Mouse (Mus musculus) kidney, postnatal 36 days (tissue): ENCODE data around the gene Myd88.
A peak's percentile ranks its signal among the peaks of the same experiment; 100 is the strongest.
"Not testable (repeated sequence)": the region's sequence is repeated elsewhere in the genome, so short reads cannot be mapped to it uniquely, and the experiment has no call there.

Source experiments
- DNase-seq, 2 experiments: peaks; one replicate each; pipeline ENCODE4 v3.0.0; 2021 to 2022; ENCODE audit warnings: mixed read lengths in 2 of 2

Myd88 gene

DNA sequence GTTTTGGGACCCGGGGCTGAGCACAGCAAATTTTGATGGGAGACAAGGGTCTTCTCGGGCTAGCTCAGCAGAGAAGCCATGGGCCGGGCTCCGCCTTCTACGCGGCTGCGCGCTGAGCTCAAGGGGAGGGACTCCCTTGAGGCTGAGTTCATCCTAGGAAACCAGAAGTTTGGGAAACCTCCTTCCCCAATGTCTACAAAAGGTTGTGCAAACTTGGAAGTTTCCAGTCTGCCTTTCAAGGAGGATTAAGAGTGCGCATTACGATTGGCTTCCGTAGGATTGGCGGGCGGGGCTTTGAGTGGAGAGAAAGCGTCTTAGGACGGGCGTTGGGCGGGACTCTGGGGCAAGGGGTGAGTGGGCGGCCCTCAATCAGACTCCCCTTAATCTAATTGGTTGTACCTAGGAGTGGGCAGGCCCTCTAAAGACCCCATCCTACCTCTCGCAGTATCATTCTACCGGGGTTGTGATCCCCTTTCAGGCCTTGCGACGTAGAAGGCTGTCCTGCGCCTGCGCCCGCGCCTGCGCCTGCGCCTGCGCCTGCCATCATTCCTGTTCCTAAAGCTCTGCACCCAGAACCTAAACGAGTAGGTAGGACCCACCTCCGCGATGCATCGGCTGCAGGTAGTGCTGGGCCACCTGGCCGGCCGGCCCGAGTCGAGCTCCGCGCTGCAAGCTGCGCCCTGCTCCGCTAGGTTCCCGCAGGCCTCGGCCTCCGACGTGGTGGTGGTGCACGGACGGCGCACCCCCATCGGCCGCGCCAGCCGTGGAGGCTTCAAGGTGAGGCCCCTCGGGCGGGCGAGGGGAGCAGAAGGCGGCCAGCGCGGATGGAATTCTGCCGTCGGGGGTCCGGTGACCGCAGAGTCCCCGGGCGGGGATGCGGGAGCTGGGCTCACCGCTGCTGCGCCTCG is at the start of gene Myd88:
TSS of gene Myd88 (minus strand) at position 503 of the 908 bp plus-strand sequence.
- peak; percentile 97 to 99 for DNase-seq

DNA sequence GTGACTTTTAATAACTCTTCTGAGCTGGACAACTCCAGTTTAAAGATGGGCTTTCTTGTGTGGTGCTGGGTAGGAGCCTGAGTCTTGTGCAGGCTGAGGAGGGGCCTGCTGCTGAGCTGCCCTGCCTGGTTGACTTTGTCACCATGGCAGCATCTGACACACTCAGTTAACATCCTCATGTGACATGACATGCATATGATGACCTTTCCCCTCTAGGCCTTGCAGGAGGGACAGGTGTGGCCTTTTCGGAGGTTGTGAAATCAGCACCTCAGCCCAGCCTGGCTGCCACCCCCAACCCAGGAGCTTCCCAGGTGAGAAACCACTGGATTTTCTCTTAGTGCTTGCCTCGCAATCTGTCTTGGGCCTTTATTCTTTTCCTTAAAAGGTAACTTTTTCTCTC is 49.0 kb upstream of the Myd88 start:
- no peak for DNase-seq

DNA sequence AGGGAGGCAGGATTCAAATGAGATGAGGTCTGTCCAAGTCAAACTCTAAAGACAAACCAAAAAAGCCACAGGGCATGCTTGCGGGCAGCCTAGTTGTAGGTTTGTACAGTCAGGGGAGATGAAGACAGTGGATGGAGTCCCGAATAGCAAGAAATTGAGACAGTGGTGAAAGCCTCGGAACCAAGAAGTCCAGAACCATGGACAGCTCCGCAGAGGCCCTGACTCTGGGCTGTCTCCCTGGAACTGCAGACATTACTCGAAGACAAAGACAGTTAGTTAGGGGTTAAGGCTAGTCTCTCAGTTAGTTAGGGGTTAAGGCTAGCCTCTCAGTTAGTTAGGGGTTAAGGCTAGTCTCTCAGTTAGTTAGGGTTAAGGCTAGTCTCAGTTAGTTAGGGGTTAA is 47.7 kb upstream of the Myd88 start:
- peak in 1 of 2 experiments; percentile 62 for DNase-seq

DNA sequence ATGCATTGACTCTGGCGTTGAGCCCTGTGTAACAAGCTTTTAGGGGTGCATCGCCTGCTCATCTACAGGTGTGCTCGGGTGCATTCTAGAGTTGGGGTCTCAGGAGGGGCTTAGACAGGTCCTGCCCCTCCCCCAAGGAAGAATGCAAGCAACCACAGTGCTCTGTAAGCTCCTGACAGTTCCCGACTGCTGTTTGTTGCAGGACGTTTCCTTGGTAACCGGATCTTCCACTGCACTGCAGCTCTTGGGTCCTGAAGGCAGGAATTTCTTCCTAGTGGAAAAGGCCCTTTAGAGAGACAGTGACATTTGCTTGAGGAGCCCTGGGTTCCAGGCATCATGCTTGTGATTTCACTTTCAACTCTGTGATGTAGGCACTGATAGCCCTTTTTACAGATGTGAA is 41.4 kb upstream of the Myd88 start:
- DNase-seq = no peak

DNA sequence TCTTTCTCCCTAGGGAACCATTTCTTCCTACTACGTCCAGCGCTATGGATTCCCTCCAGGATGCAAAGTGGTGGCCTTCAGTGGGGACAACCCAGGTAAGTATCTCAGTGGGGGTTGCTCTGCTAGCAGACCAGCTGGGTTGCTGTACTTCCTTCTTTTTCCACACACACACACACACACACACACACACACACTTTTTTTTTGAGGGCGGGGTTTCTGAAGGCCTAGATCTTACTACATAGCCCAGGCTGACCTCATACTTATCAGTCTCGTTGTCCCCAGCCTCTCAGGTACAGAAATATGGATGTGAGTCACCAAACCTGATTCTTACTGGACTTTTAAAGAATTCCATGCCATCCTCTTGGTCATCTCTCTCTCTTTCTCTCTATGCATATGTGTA is 37.0 kb upstream of the Myd88 start:
- no peak for DNase-seq

DNA sequence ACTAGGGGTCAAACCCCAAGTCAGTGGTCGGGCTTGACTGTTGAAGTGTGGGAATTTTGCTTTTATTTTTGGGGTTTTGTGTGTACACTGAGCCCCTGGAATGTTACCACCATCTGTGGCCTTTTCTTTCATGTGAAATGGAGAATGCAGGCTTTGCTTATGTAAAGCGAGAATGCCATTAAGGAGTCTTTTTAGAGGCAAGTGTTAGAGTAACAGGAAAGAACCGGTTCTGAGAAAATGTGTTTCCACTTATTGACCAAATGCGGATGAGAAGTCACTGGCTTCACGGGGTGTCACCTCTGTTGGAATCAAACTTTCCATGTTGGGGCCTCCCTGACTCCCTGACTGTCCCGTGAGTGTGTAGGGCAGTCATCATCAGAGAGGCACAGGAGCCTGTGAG is 34.3 kb upstream of the Myd88 start:
- DNase-seq = no peak

DNA sequence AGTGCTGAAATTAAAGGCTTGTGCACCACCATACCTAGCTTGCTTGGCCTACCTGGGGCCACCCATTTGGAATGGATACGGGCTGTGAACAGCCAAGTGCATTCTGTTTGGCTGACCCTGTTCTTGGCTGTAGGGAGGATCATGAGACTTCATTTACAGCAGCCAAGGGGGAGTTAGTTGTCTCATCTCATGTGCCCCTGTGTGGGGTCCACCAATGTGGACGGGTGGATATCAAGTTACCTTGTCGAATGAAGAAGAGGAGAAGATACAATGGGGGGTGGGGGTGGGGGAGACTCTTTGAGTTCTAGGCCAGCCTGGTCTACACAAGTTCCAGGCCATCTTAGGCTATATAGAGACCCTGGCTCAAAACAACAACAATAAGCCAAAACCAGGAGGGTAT is 33.8 kb upstream of the Myd88 start:
- DNase-seq = no peak

DNA sequence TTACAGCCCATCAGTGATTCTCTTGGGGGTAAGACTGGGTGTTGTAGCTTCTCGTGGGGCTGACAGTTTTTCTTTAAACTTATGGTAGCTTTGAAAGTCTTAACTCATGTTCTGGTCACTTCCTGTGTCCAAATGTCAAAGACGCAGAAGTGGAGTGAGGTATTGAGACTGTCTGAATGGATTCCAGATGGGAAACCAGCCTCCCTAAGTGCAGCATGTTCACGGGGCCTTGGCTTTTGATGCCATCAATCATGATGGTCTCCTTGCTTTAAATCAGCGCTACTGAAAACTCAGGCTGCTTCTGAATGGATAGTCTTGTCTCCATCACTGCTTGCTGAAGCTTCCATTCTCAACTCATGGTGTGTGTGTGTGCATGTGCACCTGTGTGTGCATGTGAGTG is 30.0 kb upstream of the Myd88 start:
- DNase-seq = no peak

DNA sequence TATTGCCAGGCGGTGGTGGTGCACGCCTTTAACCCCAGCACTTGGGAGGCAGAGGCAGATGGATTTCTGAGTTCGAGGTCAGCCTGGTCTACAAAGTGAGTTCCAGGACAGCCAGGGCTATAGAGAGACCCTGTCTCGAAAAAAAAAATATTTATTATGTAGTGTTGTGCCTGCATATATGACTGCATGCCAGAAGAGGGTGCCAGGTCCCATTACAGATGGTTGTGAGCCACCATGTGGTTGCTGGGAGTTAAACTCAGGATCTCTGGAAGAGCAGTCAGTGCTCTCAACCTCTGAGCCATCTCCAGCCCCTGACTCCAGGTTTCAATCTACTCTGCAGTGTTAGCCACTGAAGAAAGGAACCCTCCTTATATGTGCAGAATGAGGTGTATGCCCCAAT is 29.6 kb upstream of the Myd88 start:
- not testable (repeated sequence) for DNase-seq

DNA sequence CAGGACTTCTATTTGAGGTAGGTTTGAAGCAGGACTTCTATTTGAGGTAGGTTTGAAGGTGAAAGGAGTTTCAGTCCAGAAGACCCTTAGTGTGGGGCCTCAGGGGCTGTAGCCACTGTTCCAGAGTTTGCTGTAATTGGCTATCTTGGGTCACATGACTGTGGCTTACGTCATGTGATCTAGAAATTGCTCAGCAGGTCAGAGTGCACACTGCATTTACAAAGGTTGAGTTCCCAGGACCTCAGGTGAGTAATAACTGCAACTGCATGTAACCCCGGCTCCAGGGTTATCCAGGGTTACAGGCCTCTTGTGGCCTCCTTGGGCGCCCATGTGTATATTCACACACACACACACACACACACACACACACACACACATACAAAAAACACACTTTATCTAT is 27.2 kb upstream of the Myd88 start:
- peak; percentile 55 to 58 for DNase-seq

DNA sequence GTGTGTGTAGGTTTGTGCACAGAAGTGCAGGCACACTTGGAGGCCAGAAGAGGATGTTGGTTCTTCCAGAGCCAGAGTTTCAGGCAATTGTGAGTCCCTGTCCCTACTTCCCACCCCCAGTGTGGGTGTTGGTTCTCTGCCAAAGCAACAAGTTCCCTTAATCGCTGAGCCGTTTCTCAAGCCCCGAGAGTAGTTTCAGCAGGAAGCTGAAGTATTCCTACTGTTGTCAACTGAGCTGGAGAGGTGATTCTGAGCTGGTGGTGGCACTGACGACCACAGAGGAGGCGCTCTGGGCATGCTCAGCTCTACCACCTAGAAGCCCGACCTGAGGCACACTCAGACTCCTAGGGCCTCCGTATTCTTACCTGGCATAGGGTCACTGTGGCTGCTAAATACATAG is 24.1 kb upstream of the Myd88 start, which contains the start of gene Slc22a14:
TSS of gene Slc22a14 (minus strand) at position 270 of the 400 bp plus-strand sequence.
- DNase-seq = peak in 1 of 2 experiments; percentile 44

DNA sequence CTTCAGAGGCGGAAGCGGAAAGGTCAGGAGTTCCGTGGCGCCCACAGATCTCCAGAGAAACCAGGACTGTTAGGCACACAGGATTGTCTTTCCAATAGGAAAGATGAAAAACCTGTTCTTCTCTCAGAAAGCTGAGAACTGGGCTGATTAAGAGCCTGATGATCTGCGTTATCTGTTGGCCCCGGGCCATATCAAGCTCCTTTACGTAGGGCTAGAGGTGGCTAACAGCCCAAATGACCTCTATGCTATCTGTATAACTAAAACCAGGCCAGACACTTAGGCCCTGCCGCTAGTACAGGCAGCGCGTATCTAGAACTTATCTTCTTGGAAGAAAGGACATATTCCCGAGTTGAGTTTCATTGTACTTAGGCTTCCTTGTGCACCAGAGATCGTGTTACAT is 22.0 kb upstream of the Myd88 start:
- DNase-seq = no peak

DNA sequence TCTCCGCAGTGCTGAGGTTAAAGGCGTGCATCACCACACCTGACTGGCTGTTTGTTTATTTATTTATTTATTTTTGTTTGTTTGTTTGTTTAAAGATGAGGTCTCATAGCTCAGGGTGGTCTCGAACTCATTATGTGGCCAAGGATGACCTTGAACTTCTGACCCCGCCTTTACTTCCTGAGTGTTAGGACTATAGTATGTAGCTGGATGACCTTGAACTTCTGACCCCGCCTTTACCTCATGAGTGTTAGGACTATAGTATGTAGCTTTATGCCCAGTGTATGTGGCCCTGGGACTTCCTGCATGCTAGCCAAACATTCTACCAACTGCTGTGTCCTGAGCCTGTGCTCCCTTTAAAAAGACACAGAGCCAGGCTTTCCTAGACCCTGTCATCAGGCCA is 20.2 kb upstream of the Myd88 start:
- no peak for DNase-seq

DNA sequence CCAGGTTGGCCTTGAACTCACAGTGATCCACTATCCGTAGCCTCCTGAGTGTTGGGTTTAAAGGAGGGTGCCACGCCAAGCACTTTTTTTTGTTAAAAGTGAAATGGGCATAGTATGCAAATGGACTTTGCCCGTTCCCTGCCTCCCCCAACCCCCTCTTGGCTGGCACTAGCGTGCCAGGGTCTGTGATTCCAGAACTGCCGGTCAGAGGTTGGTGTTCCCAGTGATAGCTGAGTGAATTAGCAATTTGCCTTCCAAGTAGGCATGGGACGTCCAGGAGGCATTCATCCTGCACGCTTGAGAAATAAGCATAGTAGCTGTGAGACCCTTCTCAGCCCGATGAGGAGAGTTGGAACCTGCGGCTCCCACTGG is 16.8 kb upstream of the Myd88 start:
- peak; percentile 84 to 87 for DNase-seq

DNA sequence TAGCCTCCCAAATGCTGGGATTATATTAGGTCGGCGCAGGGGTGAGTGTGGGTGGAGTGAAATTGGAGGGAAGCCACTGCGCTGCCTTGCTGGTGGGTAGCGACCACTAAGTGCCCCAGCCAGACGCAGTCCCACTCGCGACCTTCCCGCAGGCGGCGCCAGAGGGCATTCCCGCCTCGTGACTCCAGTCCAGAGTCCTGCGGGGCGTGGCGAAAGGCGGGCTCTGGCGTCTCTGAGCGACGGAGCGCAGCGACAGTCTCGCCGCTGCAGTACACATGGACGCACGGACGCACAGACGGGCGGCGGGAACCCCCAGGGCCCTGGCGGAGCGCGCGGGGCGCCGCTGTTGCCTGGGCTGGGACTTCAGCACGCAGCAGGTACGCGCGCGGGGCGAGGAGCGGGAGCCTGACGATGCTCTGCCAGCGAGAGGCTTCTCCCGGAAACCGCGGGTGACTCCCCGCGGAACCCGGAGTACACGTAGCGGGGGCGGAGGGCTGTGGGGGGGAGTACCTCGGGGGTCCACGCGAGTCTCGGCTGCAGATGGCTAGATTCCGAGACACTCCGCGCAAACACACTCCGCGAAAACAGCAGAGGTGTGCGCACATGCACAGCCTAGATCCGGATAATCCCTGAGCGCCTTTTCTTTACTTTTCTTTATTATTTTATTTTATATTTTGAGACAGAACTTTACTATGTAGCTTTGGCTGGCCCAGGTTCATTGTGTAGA is 16.3 kb upstream of the Myd88 start, which contains the start of gene Xylb:
TSS of gene Xylb (plus strand) at position 51 of the 727 bp plus-strand sequence.
- DNase-seq = peak; percentile 96 to 98

DNA sequence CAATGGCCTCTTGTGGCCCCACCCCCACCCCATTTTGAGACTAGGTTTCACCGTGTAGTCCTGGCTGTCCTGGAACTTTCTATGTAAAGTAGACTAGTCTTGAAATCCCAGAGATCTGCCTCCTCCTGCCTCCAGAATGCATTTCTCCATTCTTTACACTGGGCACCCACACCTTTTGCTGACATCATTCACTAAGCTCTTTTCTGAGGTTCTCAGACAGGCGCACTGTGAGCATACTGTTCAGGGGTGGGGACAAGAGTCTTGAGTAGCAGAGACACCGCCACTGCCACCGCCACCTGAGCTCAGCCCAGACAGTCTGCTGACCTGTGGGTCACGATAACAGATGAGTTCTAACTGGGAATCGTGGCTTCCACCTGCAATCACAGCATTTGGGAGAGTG is 14.7 kb upstream of the Myd88 start:
- DNase-seq = no peak

DNA sequence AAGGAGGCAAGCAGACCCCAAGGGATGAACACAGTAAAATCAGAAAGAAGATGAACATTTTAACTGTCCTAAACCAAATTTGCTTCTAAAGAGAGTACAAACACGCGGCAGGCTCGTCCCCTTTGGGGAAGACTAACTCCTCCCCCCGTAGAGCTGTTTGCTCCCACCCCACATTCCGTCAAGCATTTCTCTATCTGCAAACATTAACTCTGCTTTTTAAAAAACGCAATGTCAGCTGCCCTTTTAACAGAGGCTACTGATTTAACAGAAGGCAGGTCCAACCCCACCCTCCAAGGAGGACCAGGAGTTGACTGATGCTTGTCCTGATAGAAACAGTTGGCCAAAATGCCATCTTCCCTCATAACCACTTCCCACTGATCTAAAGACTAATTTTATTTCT is 12.7 kb upstream of the Myd88 start:
- peak; percentile 55 to 88 for DNase-seq

DNA sequence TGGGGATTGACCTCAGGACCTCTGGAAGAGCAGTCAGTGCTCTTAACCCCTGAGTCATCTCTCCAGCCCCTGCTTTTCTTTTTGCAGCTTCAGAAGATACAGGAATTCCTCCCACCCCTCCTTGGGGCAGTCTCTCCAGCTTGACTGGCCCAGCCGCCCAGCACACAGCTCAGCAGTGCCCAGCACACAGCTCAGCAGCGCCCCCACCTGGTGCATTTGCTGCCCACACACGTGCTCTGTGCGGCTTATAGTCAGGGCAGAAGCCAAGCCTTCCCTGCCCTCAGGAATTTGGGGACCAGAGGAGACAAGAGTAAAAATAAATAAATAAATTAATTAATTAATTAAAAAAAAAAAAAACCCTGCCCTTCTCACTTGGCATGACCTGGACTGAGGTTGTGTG is 10.8 kb upstream of the Myd88 start:
- peak; percentile 85 to 96 for DNase-seq

DNA sequence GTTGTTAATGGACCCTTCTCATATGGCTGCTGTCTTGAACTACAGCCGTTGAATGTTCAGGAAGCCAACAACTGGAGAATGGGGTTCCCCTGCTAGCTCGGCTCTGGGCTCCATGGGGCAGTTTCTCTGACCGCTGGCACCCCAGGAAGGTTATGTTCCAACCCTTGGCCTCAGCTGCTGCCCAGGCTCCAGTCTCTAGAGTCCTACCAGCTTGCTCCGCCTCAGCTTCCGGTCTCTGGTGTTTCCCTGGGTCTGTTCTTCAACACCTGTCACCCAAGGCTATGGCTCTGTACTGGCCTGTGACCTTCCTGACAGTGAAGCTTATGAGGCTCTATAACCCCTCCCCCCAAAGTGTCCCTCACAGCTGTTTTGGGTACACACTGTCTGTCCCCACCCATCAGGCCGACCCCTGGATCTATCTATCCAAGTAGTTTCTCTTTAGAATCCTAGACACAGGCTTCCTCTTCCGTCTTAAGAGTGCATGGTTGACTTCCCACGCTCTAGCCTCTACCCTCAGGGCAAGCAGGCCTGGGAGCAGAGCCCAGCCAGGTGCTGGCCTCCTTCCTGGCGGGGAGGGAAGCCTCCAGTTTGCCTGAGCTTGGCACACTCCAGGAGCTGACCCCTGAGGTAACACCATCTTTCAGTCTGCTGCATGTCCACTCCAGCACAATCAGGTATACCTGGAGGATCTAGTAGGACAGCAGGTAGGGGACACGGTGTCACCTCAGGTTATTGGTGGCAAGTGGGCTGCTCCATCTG is 9.9 kb upstream of the Myd88 start:
- peak; percentile 74 to 78 for DNase-seq

DNA sequence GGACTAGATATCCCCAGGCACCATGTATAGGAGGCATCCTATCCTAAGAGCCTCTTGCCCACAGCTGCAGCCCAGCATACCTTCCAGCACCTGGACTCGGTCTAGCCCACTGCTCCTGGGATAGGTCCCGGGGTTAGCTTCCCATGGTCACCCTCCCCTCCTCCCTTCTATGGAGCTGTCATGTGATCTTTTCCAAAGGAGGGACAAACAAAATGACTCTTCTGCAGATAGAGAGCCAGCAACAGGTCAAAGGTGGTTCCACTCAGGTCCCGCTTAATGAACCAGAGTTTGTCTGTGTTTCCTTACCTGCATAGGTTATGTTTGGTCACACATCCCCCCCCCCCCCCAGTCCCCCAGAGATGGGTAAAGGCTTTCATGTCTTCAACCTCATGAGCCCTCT is 9.3 kb upstream of the Myd88 start:
- peak; percentile 52 to 64 for DNase-seq

DNA sequence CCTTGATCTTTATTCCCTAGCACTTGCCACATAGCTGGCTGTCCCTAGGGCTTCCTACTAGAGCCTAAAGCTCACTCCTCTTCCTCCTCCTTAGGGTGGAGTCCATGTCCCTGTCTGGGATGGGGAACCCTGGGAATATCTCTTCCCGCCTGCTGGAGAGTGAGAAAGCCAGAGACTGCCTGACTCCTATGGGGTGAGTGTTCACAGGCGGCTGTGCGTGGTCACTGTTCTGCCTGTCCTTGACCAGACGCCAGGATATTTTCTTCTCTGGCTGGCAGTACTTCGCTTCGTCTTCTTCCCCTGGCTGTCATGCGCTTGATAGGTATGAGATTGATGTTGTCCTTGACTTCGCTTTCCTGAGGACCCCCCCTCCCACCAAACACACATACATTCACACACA is 5.2 kb upstream of the Myd88 start:
- no peak for DNase-seq

DNA sequence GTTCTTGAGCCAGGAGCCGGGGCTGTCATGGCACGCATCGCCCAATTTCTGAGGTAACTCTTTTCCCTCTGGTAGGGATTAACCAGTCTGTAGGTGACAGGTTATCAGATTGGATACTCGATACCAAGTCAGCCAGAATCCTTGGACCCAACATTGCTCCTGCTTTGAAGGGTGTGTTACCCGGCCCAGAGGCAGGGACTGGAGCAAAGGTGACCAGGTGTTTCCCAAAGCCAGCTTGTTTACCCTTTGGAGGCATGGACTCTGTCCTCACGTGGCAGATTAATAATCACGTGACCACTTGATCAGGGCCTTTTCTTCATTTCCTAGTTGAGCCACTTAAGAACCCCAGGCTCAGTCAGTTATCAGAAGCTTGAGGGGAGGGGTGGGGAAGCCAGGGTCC is 1.5 kb upstream of the Myd88 start:
- peak; percentile 49 to 55 for DNase-seq

DNA sequence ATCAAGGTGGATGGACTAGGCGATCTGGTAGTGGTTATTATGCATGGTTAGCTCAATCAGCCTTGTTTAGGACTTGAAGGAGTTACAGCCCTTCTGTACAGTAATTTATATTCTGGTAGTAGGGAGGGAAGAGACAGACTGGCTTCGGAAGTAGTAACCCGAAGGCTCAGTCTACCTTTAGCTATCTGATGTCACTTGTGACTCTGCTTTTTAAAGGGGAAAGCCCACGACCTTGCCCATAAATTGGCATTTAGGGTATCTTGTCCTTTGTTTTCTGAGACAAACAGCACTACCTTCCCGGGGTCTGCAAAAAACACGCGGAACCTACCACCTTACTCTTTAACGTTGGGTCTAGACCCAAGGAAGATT is 1.0 kb downstream of the Myd88 start:
- no peak for DNase-seq
